Mouse (Mus musculus) liver, embryonic 14.5 days (tissue): ENCODE results near the gene Catip.

Experiments used
- CTCF ChIP-seq: IDR thresholded peaks from 2 replicates; pipeline ENCODE4 v1.5.1; 2016; ENCODE audit warnings: antibody characterized with exemption, low read depth, control low read depth
- EP300 ChIP-seq: IDR thresholded peaks from 2 replicates; pipeline ENCODE4 v1.6.1; 2016; ENCODE audit warnings: antibody characterized with exemption, low read depth

GRCm38 (mm10) chr1:74367886-74368645 is 6.2 kb downstream of the Catip start:
- no peak for TF ChIP-seq EP300
- peak; percentile 39 for TF ChIP-seq CTCF
